Mouse (Mus musculus) limb, embryonic 14.5 days (tissue): ENCODE results near the gene Zfp609. TPM values are rescaled to one million over a fixed set of nuclear protein-coding genes. Genes with fewer than 3 reads are reported as not detected.

Source experiments
- ATAC-seq: fragments of 200-750 bp; cut with Nextera tagmentation; 2 replicates; pipeline ENCODE4 v1.8.0; 2017; ENCODE audit warnings: low read depth, moderate number of reproducible peaks, moderate TSS enrichment; ENCODE audit not compliant: low FRiP score
- DNase-seq: peaks from one replicate; pipeline ENCODE4 v3.0.0-alpha.2; 2015; ENCODE audit warnings: low spot score
- H3K27ac ChIP-seq: fragments of 300-500 bp; sonication (generic); replicated peaks from 2 replicates; pipeline ENCODE4 v1.5.1; 2014; ENCODE audit warnings: low read depth, mild to moderate bottlenecking, low read length, moderate library complexity, mixed read lengths
- H3K27me3 ChIP-seq: fragments of 300-500 bp; sonication (generic); 2 replicates; pipeline ENCODE4 v1.6.1; 2014; ENCODE audit warnings: low read length, mixed read lengths; ENCODE audit not compliant: control insufficient read depth, insufficient read depth
- H3K36me3 ChIP-seq: fragments of 300-500 bp; sonication (generic); 2 replicates; pipeline ENCODE4 v1.6.1; 2014; ENCODE audit warnings: mild to moderate bottlenecking, low read length, moderate library complexity, mixed read lengths; ENCODE audit not compliant: control insufficient read depth, insufficient read depth
- H3K4me1 ChIP-seq: fragments of 300-500 bp; sonication (generic); 2 replicates; pipeline ENCODE4 v1.6.1; 2014; ENCODE audit warnings: antibody characterized with exemption, low read length, mixed read lengths; ENCODE audit not compliant: control insufficient read depth, insufficient read depth
- H3K4me2 ChIP-seq: fragments of 300-500 bp; sonication (generic); replicated peaks from 2 replicates; pipeline ENCODE4 v1.6.1; 2014; ENCODE audit warnings: low read depth, mild to moderate bottlenecking, low read length, moderate library complexity; ENCODE audit not compliant: severe bottlenecking
- H3K4me3 ChIP-seq: fragments of 300-500 bp; sonication (generic); replicated peaks from 2 replicates; pipeline ENCODE4 v1.5.1; 2014; ENCODE audit warnings: low read length
- H3K9ac ChIP-seq: fragments of 300-500 bp; sonication (generic); 2 replicates; pipeline ENCODE4 v1.6.1; 2014; ENCODE audit warnings: mild to moderate bottlenecking, low read depth, low read length, moderate library complexity; ENCODE audit not compliant: severe bottlenecking
- H3K9me3 ChIP-seq: fragments of 300-500 bp; sonication (generic); 2 replicates; pipeline ENCODE4 v1.6.1; 2016; ENCODE audit warnings: low read length; ENCODE audit not compliant: control insufficient read depth
- POLR2A ChIP-seq: fragments of 200-500 bp; IDR thresholded peaks from 2 replicates; pipeline ENCODE4 v1.8.0; 2012; ENCODE audit warnings: inconsistent platforms, mild to moderate bottlenecking, moderate library complexity, borderline replicate concordance; ENCODE audit not compliant: insufficient read depth, insufficient read length; ENCODE audit errors: extremely low read depth
- WGBS: fragments of 180-500 bp; shearing (Covaris S2); extraction: QIAGEN DNeasy Blood & Tissue Kit; methylation state at CpG from one replicate; pipeline ENCODE4 v1.1.7; 2014; 5-methylcytosine and 5-hydroxymethylcytosine counted together
- polyA plus RNA-seq, 2 experiments: library from polyadenylated mRNA; depleted of rRNA in 1 of 2; stranded (reverse) in 1 of 2; unstranded in 1 of 2; fragments of >200 nt; fragmentation: Nextera tagmentation in 1 of 2; extraction: Ambion mirVana in 1 of 2; gene quantifications; 2 replicates each; pipeline versions ENCODE4 v1.2.1 to v1.2.3; 2012 to 2014

Zfp609 gene
- polyA plus RNA-seq, 2 experiments = 7.3 to 20.3 TPM

GRCm38 (mm10) chr9:65734931-65735330 is 92.4 kb downstream of the Zfp609 start:
- no peaks in the 10 kb centered on the region for H3K4me1 ChIP-seq
- no peak overlapping the region for H3K4me2 ChIP-seq
- ATAC-seq (no peak), DNase-seq (no peak)
- H3K27ac ChIP-seq = no peak overlapping the region
- no peaks in the 10 kb centered on the region for H3K27me3 ChIP-seq
- H3K9me3 ChIP-seq = no peaks in the 10 kb centered on the region
- TF ChIP-seq POLR2A = no peak
- H3K36me3 ChIP-seq = peaks cover 12% of the 10 kb centered on the region
- H3K4me3 ChIP-seq = no peak overlapping the region
- 91% methylated on average over 3 of the region's 3 CpGs for WGBS
- H3K9ac ChIP-seq = no peak overlapping the region

- Histone ChIP-seq H3K4me1 (peaks cover 24% of the 10 kb centered on the region), H3K27me3 (no peaks in the 10 kb centered on the region), H3K9ac (no peak overlapping the region), H3K36me3 (peaks cover 12% of the 10 kb centered on the region; the same call in 1 of the 2 replicates), H3K4me2 (no peak overlapping the region), H3K9me3 (no peaks in the 10 kb centered on the region), H3K4me3 (no peak overlapping the region), H3K27ac (no peak overlapping the region)
- ATAC-seq (no peak), DNase-seq (no peak)
- no peak for TF ChIP-seq POLR2A
- WGBS = 93% methylated on average over 6 of the region's 6 CpGs
These were observed 98.8 kb downstream of the Zfp609 start for GRCm38 (mm10) chr9:65728588-65728987.

- no peak for DNase-seq
- H3K4me1 ChIP-seq = peaks cover 24% of the 10 kb centered on the region
- no peak overlapping the region for H3K9ac ChIP-seq
- H3K27ac ChIP-seq = no peak overlapping the region
- no peaks in the 10 kb centered on the region for H3K9me3 ChIP-seq
- no peaks in the 10 kb centered on the region for H3K27me3 ChIP-seq
- TF ChIP-seq POLR2A = no peak
- H3K4me3 ChIP-seq = no peak overlapping the region
- ATAC-seq = no peak
- H3K36me3 ChIP-seq = peaks cover 12% of the 10 kb centered on the region; the same call in 1 of the 2 replicates
- H3K4me2 ChIP-seq = no peak overlapping the region
- WGBS = 84% methylated on average over 4 of the region's 4 CpGs
These were observed 99.9 kb downstream of the Zfp609 start for GRCm38 (mm10) chr9:65727491-65727890.

- Histone ChIP-seq H3K9me3 (no peaks in the 10 kb centered on the region), H3K4me1 (peaks cover 24% of the 10 kb centered on the region), H3K4me2 (no peak overlapping the region), H3K27me3 (no peaks in the 10 kb centered on the region), H3K9ac (no peak overlapping the region), H3K27ac (no peak overlapping the region), H3K36me3 (peaks cover 13% of the 10 kb centered on the region; the same call in 1 of the 2 replicates), H3K4me3 (no peak overlapping the region)
- TF ChIP-seq POLR2A = no peak
- ATAC-seq (no peak), DNase-seq (no peak)
- whole genome bisulfite sequencing = 89% methylated on average over 3 of the region's 3 CpGs
These were observed 100.9 kb downstream of the Zfp609 start for GRCm38 (mm10) chr9:65726431-65726830.

- H3K27ac ChIP-seq = peak overlapping the region; percentile 56
- no peak for TF ChIP-seq POLR2A
These were observed 102.1 kb downstream of the Zfp609 start for GRCm38 (mm10) chr9:65725291-65725622.

More at GRCm38 (mm10) chr9:65725291-65725622, 102.1 kb downstream of the Zfp609 start:
- ATAC-seq (no peak), DNase-seq (no peak)
- Histone ChIP-seq H3K4me1 (peaks cover 24% of the 10 kb centered on the region), H3K4me2 (no peak overlapping the region), H3K36me3 (0 out of 2 replicates have a peak, but pooled peaks cover 12% of the 10 kb centered on the region), H3K27me3 (no peaks in the 10 kb centered on the region), H3K9ac (no peak overlapping the region), H3K9me3 (no peaks in the 10 kb centered on the region), H3K4me3 (no peak overlapping the region)
- WGBS = 49% methylated on average over 4 of the region's 4 CpGs
